Mouse (Mus musculus) layer of hippocampus, adult 18-20 months (tissue): ENCODE measurements at regions not wholly inside any gene's neighbourhood (a gene's known extent, or its start where the extent isn't known, plus 50 kb on each side); places are given as distances from the start of the nearest gene placed in this dataset.

Experiments
- DNase-seq, 2 experiments: peaks; one replicate each; pipeline ENCODE4 v3.0.0; 2022; ENCODE audit warnings: low spot score in 2 of 2

DNA sequence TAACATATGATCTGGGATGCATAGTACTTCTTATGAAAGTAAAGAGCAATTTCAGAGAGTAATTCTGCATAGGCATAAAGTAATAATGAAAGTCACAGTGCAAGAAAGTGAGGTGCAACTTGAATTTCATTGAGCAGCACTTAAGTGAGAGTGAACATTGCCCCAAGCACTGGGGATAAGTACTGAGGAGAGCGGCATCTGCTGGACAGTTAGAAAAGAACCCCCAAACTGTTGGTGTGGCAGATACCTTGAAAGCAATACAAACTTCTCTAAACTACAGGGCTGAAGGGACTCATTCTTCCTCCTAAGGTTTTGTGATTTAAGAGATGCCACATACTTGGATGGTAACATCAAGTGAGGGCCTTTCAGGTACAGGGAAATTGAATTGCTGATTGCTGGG lies 56.4 kb upstream of the Olfr1322 start:
- peak in 1 of 2 experiments; percentile 2 for DNase-seq
